Mouse (Mus musculus) liver, embryonic 16.5 days (tissue): Measurements from ENCODE around the gene Klrg2. TPM values are rescaled to one million over a fixed set of nuclear protein-coding genes. Genes with fewer than 3 reads are reported as not detected.

Experiments
- ATAC-seq: fragments of 200-750 bp; cut with Nextera tagmentation; 2 replicates; pipeline ENCODE4 v1.8.0; 2017; ENCODE audit warnings: low read depth, mild to moderate bottlenecking, moderate number of reproducible peaks, moderate library complexity
- H3K27ac ChIP-seq: fragments of 300-500 bp; sonication (generic); 2 replicates; pipeline ENCODE4 v1.5.1; 2014; ENCODE audit warnings: mild to moderate bottlenecking, low read length
- H3K27me3 ChIP-seq: fragments of 300-500 bp; sonication (generic); 2 replicates; pipeline ENCODE4 v1.6.1; 2014; ENCODE audit warnings: low read depth, low read length, mixed read lengths; ENCODE audit not compliant: control insufficient read depth, insufficient read depth
- H3K36me3 ChIP-seq: fragments of 300-500 bp; sonication (generic); 2 replicates; pipeline ENCODE4 v1.6.1; 2014; ENCODE audit warnings: mild to moderate bottlenecking; ENCODE audit not compliant: control insufficient read depth, insufficient read depth
- H3K4me1 ChIP-seq: fragments of 300-500 bp; sonication (generic); 2 replicates; pipeline ENCODE4 v1.6.1; 2014; ENCODE audit warnings: low read depth, low read length, mixed read lengths; ENCODE audit not compliant: control insufficient read depth
- H3K4me2 ChIP-seq: fragments of 300-500 bp; sonication (generic); 2 replicates; pipeline ENCODE4 v1.6.1; 2014; ENCODE audit warnings: low read depth, low read length, mixed read lengths
- H3K4me3 ChIP-seq: fragments of 300-500 bp; sonication (generic); 2 replicates; pipeline ENCODE4 v1.5.1; 2014; ENCODE audit warnings: low read depth, mild to moderate bottlenecking, low read length
- H3K9ac ChIP-seq: fragments of 300-500 bp; sonication (generic); 2 replicates; pipeline ENCODE4 v1.6.1; 2014; ENCODE audit warnings: low read depth, low read length
- H3K9me3 ChIP-seq: fragments of 300-500 bp; sonication (generic); replicated peaks from 2 replicates; pipeline ENCODE4 v1.6.1; 2016; ENCODE audit warnings: low read length; ENCODE audit not compliant: control insufficient read depth
- WGBS: fragments of 180-500 bp; shearing (Covaris S2); extraction: QIAGEN DNeasy Blood & Tissue Kit; methylation state at CpG from one replicate; pipeline ENCODE4 v1.1.7; 2014; ENCODE audit not compliant: insufficient replicate concordance; 5-methylcytosine and 5-hydroxymethylcytosine counted together
- polyA plus RNA-seq: library from polyadenylated mRNA; unstranded; fragments of >200 nt; fragmentation: Nextera tagmentation; extraction: Ambion mirVana; gene quantifications from 2 replicates; pipeline ENCODE4 v1.2.1, GENCODE M21; 2015

Klrg2 gene
- polyA plus RNA-seq, 1 experiment from 2014 or later, result 0.06 TPM

DNA sequence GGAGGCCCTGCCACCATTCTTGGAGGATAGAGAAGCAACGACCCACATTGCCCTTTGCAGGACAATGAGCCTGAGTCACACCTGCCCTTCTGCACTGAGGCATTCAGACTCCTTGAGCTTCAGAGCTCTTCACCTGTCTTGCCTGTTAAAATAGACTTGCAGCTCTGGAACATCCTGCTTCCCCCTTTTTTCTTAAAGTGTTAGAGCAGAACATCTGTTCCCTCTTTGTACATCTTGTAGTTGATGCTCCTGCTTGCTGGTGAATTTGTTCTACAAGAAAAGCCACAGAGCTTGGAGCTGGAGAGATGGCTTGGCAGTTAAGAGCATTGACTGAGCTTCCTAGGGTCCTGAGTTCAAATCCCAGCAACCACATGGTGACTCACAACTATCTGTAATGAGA is 14.6 kb downstream of the Klrg2 start:
- H3K27me3 ChIP-seq, result no peaks in the 10 kb centered on the region
- WGBS, result 79% methylated on average over 1 of the region's 1 CpGs
- no peak overlapping the region for H3K27ac ChIP-seq
- no peak overlapping the region for H3K4me2 ChIP-seq
- no peak overlapping the region for H3K9ac ChIP-seq
- no peak for ATAC-seq
- peaks cover 7% of the 10 kb centered on the region for H3K4me1 ChIP-seq
- H3K9me3 ChIP-seq, result no peaks in the 10 kb centered on the region
- no peak overlapping the region for H3K4me3 ChIP-seq
- peaks cover 14% of the 10 kb centered on the region for H3K36me3 ChIP-seq

DNA sequence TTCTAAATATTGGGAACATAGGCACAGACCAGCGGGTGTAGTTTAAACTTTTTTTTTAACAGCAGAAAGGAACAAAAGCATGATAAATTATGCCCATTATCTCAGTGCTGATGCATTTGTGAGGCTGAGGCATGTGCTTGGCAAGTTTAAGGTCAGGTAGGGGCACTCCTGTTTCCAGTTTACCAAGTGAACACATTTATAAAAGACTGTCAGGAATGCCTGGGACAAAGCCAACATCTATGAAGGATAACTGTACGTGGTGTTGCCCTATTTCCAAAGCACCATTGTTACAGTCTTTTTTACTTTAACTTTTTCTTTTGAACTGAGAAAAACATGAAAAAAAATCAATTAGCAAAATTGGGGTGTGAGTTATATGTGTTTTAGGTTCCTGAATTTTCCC is 27.1 kb downstream of the Klrg2 start:
- Histone ChIP-seq H3K27me3 (no peaks in the 10 kb centered on the region), H3K27ac (no peak overlapping the region), H3K36me3 (peaks cover 49% of the 10 kb centered on the region), H3K9ac (no peak overlapping the region), H3K4me2 (no peak overlapping the region), H3K9me3 (no peaks in the 10 kb centered on the region), H3K4me1 (no peaks in the 10 kb centered on the region; the same call in 1 of the 2 replicates), H3K4me3 (no peak overlapping the region)
- WGBS, result 83% methylated on average over 2 of the region's 2 CpGs
- no peak for ATAC-seq

DNA sequence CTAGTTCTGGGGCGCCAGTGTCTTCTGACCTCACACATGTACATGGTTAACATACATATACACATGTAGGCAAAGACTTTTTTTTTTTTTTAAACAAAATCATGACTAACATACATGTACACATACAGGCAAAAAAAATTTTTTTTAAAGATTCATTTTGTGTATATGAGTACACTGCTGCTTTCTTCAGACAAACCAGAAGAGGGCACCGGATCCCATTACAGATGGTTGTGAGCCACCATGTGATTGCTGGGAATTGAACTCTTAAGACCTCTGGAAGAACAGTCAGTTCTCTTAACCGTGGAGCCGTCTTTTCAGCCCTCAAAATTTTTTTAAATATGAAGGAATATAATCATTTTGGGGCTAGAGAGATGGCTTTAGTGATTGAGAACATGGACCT is 39.6 kb downstream of the Klrg2 start:
- Histone ChIP-seq H3K9me3 (no peaks in the 10 kb centered on the region), H3K4me1 (no peaks in the 10 kb centered on the region), H3K36me3 (peaks cover 49% of the 10 kb centered on the region), H3K27me3 (no peaks in the 10 kb centered on the region), H3K4me3 (no peak overlapping the region), H3K9ac (no peak overlapping the region), H3K27ac (no peak overlapping the region), H3K4me2 (no peak overlapping the region)
- 80% methylated on average over 4 of the region's 4 CpGs for WGBS
- no peak for ATAC-seq

DNA sequence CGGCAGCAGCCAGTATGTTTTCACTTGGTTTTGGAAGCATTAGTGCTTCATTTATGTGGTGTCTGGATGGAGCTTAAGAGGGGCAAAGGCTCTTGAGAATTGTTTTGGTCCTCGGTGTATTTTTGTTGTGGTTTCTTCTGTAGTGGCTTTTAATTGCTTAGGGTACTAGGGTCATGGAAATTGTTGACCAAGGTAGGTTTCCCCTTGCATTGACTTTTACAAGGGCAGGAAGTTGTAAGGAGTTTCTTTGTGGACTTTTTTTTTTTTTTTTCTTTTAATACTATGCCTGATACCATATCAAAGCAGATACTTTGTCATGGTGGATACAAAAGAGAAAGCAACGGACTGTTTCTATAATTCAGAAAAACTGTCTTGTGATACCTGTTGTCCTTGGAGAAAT is 55.3 kb downstream of the Klrg2 start:
- Histone ChIP-seq H3K4me1 (no peaks in the 10 kb centered on the region), H3K27ac (no peak overlapping the region), H3K4me3 (no peak overlapping the region), H3K9me3 (no peaks in the 10 kb centered on the region), H3K27me3 (no peaks in the 10 kb centered on the region), H3K4me2 (no peak overlapping the region), H3K9ac (no peak overlapping the region), H3K36me3 (peaks cover 35% of the 10 kb centered on the region)
- 87% methylated on average over 3 of the region's 3 CpGs for WGBS
- no peak for ATAC-seq

DNA sequence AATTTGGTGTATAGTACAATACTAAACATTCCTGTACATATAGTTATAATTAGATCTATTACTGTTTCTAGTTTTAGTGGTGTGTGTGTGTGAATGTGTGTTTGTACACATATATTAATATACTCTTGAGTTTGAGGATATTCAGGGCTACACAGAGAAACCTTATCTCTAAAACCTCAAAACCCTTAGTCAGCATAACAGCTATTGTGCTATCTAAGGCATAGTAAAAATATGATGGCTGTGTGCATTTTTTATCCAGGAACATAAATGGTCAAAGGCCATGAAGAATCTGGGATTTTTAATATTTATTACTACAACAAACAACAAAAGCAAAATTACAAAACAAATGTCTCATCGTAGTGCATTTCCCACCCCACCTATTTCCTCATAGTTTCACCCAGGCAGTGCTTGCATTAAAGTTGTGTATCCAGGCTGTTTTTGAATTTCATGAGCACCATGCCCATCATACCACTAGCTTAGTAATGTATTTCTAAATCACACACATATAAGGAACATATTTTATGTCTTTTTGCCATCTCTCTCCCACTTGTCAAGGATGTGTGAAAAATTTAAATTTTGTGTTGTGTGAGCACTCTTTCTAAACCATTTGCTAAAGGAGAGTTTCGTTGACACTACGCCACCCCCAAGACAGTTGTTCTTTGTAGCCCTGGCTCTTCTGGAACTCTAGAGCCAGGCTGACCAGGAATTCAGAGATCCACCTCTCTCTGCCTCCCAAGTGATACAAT is 56.8 kb downstream of the Klrg2 start:
- Histone ChIP-seq H3K9me3 (no peaks in the 10 kb centered on the region), H3K36me3 (peaks cover 27% of the 10 kb centered on the region), H3K4me2 (no peak overlapping the region), H3K4me1 (no peaks in the 10 kb centered on the region), H3K27me3 (no peaks in the 10 kb centered on the region), H3K4me3 (no peak overlapping the region), H3K9ac (no peak overlapping the region), H3K27ac (no peak overlapping the region)
- no peak for ATAC-seq
- WGBS, result 93% methylated on average over 3 of the region's 3 CpGs

DNA sequence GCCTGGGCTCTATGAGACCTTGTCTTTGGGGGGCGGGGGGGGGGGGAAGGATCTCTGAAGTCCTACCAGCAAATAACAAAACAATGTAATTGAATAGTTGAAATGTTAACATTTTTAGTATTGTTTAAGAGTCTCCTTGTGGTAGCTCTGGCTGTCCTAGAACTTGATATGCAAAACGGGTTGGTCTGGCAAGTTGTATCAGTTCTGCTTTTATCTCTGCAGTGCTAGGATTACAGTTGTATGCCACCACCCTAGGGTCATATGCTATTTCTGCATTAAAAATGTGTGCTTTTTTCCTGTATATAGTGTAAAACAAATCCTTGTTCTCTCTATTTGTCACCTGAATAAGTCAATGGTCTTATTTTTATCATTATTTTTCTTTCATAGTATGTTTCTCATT is 60.9 kb downstream of the Klrg2 start:
- ATAC-seq, result no peak
- H3K9me3 ChIP-seq, result no peaks in the 10 kb centered on the region
- 52% methylated on average over 2 of the region's 2 CpGs for WGBS
- no peak overlapping the region for H3K9ac ChIP-seq
- H3K27ac ChIP-seq, result no peak overlapping the region
- no peak overlapping the region for H3K4me2 ChIP-seq
- no peaks in the 10 kb centered on the region for H3K4me1 ChIP-seq
- H3K27me3 ChIP-seq, result no peaks in the 10 kb centered on the region
- H3K36me3 ChIP-seq, result peaks cover 30% of the 10 kb centered on the region
- H3K4me3 ChIP-seq, result no peak overlapping the region

Other genes with a start within 250 kb of the Klrg2 start
- 4.1 and 4.2 TPM in 2 replicates for gene Ubn2, start 203.3 kb downstream of the Klrg2 start, polyA plus RNA-seq
- 74.5 and 81.7 TPM in 2 replicates for gene Fmc1, start 103.7 kb downstream of the Klrg2 start, polyA plus RNA-seq
- 15.0 and 16.6 TPM in 2 replicates for gene Luc7l2, start 85.9 kb downstream of the Klrg2 start, polyA plus RNA-seq
- gene Clec2l, start 25.8 kb upstream of the Klrg2 start, polyA plus RNA-seq, result not detected in 2 replicates
- gene Tbxas1, start 238.2 kb upstream of the Klrg2 start, polyA plus RNA-seq, result 10.8 and 12.8 TPM in 2 replicates
- 17.5 and 19.8 TPM in 2 replicates for gene Hipk2, start 238.9 kb upstream of the Klrg2 start, polyA plus RNA-seq